Mouse (Mus musculus) layer of hippocampus, adult 11-12 months (tissue): ENCODE data around the gene Exo5.

Experiments
- DNase-seq: peaks from one replicate; pipeline ENCODE4 v3.0.0; 2022; ENCODE audit warnings: low spot score

Exo5 gene

DNA sequence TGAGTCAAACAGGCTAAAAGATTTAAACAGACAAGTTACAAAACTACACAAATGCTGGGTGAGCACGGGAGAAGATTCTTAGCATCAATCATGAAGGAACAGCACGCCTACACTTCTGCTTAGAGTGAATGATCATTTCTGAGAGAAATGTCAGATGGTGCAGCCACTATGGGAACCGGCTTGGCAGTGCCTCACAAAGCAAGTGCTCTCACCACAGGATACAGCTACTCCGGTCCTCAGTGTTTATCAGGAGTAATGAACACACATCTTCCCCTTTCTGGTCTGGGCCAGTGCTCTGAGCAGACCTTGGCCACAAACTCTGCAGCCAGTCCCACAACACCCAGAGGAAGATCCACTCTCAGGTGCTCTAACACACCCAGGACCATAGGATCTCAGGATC is 20.3 kb downstream of the Exo5 start:
- DNase-seq: no peak

DNA sequence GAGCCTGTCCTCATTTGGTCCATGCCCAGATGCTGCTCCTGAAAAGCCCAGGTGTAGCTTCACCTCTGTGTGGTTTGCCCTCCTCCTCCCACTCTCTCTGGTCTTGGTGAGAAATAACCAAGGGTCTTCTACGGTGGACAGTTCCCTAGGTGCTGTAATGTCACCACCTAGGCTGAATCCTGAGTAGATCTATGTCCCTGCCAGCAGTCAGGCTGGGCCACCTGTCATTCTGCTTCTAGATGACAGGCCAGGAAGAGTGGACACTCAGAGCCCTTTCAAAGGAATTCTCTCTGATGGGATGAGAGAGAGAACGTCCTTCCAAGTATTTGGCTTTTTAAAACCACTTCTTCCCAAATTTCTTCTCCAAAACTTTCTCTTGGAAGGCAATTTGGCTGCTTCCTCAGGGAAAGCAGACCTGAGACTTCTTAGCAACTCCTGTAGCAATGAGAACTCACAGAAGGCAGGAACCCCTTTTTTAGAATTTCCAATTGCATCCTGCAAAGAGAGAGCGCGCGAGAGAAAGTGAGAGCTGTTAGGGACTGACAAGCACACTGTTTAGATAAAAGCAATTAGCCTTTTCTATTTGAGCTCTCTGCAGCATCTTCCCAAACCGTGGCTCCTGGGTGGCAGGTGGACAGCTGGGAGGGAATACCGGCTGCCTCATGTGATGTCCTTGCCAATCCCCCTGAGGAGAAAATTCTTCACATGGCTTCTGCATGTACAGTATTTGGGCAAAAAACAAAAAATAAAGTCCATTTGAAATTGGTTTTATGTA is 28.8 kb downstream of the Exo5 start:
- DNase-seq: no peak

DNA sequence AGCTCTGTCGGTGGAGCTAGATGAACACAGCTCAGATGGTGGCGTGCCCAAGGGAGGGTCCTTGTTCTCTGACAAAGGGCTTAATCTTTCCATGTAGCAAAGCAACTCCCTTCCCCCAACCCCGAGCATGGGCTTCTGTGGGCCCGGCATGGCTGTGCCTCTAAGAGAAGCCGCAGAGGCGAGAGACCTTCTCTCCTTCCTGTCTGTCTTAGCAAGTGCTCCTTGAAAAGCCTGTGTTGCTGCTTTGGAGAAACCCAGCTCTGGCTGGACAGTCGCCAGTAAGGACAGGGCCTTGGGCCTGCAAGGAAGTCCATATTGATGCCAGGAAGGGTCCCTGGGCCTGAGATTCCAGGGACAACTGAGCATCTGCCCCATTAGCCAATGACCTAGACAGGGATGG is 29.6 kb downstream of the Exo5 start:
- no peak for DNase-seq

DNA sequence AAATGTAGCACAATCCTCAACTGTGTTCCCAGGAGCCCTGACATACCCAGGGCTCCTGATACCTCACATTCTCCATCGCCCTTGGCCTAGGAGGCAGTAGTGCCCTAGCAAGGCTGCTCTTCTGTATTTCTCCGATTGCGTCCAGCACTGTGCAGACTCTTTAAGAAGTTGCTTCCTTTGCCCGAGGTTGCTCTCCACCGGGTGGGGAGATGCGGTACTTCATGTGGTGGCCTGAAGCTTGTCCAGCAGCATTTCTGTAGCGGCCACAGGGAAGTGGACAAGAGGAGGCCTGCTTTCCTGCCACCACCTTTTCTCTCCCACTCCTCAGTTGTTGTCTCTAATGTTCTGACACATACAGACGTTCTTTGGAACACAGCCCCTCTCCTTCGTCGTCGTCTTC is 30.2 kb downstream of the Exo5 start:
- no peak for DNase-seq

DNA sequence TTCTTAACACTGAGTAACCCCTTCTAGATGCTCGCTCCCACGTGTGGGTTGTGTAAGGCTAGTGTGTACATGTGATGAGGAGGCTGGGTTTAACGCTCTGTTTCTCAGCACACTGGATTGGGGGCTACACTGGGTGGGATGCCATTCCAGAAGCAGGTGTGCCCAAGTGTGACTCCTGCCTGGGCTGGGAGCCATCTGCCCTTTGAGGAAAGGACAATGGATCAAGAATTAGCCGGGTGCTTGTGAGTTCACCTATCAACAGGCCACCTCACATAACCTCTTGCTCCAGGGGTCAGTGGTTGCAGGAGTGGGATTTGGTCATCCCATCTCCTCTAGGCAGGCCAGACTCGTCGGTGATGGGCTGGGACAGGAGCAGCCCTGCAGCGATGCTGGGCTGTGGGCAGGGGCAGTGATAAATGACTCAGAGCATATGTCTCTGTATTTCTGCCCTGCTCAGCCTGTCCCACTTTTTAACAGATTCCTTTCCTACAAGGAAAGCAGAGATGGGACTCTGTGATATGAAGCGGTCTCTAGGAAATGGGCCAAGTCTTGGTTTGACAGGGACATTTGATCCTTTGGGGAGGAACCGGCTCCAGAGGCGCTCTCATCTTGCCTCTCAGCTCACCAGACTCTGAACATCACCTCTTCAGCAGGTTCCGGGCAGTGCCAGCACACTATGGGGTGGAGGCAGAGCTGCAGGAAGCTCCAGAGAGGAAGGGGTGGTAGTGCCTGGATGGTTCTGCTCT is 31.0 kb downstream of the Exo5 start:
- DNase-seq: no peak

DNA sequence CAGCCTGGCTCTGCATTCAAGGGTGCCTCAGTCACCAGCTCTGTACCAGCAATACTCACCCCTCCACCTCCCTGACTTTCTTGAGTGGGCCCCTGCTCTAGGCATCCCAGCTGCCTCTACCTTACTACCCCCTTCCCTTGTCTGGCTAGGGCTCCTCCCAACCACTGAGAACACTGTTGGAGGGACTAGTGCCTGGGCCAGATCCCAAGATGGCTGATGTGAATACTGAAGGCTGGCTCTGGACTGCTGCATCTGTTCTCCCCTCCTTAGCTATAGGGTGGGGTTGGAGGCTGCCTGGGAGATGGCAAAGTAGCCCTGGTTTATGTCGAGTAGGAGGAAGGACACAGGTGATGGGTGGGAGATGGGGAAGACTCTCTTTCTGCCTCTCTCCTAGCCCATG is 32.3 kb downstream of the Exo5 start:
- no peak for DNase-seq

DNA sequence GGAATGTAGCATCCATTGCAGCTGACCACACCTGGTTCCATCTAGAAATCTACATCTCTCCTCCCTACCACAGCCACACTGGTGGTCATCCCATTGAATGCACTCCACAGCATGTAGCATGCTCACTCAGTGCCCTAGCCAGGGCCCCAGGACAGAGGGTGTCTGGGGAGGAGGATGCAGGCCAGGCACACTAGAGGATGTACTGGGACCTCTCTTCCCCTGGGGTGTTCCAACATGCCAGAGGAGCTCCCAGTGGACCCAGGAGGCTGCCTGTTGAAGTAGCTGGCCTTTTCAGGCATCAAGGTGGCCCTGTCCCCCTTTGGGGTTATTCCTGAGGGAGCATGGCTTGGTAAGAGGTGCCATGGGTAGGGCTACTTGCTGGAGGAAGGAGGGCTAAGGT is 32.9 kb downstream of the Exo5 start:
- no peak for DNase-seq

DNA sequence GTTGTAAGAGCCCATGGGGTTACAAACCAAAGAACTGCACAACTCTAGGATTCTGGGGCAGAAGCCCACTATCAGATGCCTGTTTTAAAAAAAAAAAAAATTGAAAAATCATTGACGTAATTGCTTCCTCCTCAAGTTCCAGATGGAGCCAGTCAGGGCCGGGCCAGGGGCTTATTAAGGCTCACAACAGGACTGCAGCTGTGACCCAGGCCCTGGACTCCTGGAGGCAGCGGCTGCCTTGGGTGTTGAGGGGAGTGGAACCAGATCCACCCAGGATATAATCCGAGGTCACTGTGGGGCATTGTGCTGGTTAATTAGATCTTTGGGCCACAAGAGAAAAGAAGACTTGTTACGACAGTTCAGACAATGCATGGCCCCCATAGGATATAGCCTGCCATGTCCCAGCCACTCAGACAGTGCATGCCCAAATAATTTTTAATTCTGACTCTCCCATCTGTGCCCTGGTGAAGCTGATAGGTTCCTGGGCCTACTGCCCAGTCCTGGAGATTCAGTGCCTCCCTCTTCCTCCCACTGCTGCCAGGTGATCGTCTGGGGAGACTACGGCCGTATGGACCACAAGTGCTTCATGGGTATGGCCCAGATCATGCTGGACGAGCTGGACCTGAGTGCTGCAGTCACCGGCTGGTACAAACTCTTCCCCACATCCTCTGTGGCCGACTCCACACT is 33.9 kb downstream of the Exo5 start:
- DNase-seq: no peak

DNA sequence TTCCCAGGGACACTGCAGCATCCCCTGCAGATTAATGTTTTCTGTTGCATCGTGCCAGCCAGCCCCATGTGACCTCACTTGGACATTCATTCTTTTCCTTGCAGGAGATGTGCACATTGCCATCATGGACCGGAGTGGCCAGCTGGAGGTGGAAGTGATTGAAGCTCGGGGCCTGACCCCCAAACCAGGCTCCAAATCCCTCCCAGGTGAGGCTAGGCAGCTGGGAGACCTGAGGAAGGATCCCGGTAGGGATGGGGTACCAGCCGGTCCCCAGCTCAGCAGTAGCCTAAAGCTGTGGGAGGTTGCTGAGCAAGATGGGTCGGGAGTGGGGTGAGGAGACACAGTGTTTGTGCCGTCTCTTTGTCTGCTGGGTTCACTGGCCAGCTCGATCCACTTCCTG is 35.9 kb downstream of the Exo5 start:
- DNase-seq: no peak

DNA sequence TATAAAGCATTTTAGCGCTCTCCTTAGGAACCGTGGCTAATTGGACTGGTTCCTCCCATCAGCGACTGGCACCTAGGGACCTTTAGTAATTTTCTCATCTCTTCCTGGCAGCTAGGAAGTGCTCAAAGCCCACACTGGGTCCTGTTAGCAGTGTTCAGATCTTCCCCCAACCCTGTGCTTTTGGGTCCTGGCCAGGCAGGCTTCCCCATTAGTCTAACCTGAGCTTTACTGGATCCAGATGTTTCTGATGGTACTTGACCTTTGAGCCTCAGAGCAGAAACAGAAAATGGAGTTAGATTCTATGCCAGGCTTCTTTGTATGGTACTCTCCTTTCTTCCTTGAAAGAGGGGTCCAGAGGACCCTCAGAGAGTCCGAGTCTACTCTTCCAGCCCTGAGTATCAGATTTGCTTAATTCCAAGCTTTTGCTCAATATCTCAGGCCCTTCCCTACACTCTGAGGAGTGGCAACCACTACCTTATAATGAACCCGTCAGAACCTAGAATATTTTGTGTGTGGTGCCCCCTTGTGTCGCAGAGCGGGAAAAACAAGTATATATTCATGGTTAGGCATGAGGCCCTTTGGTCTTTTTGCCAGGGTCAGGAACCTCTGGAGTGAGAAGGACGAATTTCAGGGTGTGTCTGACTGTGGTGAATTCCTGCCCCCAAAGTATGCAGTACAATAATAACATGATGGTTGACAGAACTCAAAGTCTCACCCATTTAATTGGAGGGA is 37.3 kb downstream of the Exo5 start:
- DNase-seq: peak; percentile 69

DNA sequence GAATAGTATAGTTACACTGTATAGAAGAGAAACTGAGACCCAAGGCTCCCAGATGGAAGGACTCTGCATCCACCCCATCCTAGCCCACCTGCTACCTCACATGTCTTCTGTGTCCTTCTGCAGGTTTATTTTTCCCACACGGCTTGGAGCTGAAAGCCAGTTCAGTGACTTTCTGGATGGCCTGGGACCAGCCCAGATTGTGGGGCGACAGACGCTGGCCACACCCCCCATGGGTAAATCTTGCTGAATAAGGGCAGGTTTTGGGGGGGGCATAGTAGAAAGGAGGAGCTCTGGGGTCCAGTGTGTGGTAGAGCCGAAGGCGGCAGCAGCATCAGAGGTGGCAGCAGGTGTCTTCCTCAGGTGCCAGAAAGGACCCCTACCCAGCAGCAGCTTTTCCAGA is 38.0 kb downstream of the Exo5 start:
- no peak for DNase-seq

DNA sequence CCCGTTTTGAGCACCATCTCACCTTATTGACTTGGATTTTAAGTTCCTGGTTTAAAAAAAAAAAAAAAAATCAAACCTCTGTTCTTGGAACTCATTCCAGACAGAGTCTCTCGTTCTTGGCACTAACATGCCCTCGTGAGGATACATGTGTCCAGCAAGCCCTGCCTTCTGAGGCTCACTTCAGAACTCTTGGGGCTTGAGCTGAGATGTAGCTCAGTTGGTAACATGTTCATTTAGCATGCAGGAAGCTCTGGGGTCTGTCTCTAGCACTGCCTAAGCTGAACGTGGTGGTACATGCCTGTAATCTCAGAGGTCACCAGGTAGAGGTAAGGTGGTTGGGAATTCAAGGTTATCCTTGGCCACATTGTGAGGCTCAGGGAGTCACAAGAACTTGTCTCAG is 38.7 kb downstream of the Exo5 start:
- DNase-seq: no peak

DNA sequence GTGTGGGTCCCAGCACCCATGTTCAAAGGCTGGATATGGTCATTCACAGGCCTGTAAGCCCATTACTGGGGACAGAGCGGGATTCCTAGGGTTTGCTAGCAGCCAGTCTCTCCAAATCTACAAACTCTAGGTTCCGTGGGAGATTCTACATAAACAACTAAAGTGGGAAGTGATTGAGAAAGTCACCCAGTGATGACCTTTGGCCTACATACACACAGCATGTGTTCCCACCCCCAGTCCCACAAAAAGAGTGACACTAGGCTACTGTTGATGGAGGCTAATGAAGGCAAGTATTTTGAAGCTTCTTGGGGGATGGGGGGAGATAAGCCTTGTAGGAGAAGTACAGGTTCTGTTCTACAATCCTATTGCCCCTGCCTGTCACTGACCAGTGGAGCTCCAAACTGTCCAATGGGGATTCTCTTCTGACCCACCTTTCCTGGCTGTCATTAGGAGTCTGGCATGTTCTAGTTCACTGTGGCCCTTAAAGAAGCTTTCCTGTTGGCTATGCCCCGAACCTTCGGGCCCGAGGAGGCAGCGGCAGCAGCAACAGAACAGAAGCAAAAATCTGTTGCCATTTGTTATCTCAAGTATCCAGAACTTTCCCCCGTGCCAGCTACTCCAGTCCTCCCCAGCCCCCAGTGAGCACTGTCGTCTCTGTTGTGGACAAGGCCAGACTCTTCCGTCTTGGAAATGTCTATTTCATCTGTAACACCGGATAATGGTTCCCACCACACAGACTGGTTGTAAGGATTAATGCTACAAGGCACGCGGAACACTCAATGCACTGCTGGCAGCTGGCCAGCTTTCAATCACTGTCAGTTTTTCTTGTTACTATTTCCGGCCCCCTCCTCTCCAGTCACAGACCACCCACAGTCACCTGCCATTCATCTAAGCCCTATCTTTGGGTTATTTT is 39.4 kb downstream of the Exo5 start:
- DNase-seq: no peak

DNA sequence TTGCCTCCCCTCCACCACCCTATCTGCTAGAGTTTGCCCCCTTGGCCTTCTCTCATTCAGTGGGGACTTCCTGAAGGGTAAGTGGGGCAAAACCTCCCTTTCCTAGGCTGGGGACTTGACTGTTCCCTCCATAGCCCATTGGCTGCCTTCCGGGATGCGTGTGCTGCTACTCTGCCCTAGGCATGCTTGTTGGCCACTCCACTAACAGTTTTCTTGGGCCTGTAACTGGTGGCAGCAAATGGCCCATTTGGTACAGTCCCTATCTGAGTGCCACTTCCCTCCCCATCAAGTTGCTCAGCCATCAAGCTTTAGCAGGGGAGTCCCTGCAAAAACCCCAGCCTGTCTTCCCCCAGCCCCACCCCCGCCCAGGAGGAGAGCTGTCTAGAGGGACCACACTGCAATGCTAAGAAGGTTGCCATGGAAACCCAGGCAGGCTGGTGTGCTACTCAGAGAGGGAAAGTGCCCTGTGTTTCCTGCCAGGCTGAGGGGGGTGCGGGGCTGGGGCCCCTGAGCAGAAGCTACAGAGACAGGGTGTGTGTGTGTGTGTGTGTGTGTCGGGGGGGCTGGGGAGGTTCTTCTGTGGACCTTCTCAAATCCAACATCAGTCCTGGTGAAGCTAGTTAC is 42.7 kb downstream of the Exo5 start:
- peak; percentile 55 for DNase-seq

DNA sequence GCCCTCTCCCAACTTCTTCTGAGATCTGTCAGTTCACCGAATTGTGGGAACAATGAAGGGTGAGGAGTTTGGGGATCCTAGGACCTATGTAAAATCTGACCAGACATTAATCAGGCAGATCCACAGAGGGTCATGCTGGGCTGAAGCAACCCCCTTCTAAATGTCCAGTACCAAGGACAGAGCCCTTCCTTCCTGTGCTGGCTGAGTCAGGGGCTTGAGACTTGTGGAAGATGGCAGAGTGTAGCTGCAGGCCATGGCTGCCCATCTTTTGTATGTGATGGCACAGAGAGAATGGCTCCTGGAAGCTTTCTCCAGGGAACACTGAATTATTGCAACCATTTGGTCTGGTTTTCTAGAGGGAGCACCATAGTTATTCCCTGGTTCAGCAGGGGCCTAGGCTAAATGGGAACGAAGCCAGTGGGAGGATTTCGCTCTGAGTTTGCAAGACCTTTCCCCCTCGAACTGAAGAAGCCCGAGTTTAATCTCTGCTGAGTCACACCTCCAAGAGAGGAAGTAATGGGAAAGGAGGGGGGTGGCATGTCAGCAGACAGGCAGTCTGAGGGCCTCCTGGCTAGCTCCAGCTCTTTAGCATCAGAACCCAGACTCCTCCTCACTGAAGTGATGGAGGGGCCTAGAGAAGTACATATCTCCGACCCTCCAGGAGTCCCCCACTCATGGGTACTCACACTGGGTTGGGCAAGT is 43.9 kb downstream of the Exo5 start:
- DNase-seq: no peak

DNA sequence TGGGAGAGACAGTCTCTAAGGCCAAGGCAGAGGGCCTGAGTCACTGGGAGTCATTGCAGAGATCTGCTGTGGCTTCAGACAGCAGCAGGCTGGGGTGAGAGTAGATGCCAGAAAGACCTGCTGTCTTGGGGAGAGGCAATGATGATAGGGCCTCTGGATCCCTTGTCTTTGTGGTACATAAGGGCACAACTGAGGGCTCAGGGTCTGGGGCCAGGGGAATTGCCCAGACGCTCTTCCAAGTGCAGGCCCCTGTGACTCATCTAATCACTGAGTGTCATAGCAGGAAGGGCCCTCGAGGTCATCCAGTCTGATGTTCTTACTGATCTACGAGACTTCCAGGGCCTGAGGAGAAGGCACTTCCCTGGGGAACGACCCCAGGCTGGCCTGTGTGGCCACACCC is 45.4 kb downstream of the Exo5 start:
- no peak for DNase-seq

DNA sequence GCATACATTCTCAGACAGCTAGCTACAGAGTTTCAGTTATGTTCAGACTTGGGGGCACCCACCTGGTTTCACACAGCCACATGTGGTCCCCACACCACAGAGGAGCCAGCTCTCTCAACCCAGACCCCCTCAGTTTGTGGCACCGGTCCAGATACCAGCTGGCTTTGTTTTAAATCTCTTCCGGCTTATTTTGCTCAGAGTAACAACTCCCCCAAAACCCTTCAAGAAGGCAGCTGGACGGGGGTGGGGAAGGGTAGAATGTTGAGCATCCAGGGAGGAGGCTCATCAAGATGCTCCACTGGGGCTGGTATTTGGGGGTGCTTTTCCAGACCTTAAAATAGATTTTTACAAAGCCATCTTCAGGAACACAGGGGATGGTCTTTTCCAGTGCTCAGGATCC is 46.1 kb downstream of the Exo5 start:
- peak; percentile 16 for DNase-seq

DNA sequence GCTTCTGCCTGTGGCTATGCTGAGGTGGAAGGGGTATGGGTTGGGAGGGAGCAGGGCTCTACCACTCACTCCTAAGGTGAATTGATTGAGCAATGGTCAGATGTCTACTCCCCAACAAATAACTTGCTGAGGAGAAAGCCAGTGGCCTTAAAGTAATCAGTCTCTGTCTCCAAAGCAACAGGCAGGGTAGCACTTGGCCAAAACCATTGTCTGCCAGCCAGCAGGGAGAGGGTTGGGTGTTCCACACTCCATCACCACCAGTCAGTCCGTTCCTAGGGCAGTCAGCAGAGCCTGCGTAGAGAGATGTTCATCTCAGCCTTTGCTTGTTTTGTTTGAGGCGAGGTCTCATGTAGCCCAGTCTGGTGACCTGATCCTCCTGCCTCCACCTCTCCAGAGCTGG is 48.9 kb downstream of the Exo5 start:
- DNase-seq: no peak
